Mouse (Mus musculus) lung, adult 2 months (tissue): ENCODE measurements around the gene Myt1l.

Experiments
- CTCF ChIP-seq: fragments of 200-500 bp; IDR thresholded peaks from 2 replicates; pipeline ENCODE4 v1.5.1; 2011; ENCODE audit warnings: mild to moderate bottlenecking, low read length, control low read depth; ENCODE audit not compliant: insufficient read depth
- POLR2A ChIP-seq: fragments of 200-500 bp; IDR thresholded peaks from 2 replicates; pipeline ENCODE4 v1.6.1; 2011; ENCODE audit warnings: low read depth, mild to moderate bottlenecking, control low read depth, low read length, borderline replicate concordance; ENCODE audit errors: extremely low read depth

DNA sequence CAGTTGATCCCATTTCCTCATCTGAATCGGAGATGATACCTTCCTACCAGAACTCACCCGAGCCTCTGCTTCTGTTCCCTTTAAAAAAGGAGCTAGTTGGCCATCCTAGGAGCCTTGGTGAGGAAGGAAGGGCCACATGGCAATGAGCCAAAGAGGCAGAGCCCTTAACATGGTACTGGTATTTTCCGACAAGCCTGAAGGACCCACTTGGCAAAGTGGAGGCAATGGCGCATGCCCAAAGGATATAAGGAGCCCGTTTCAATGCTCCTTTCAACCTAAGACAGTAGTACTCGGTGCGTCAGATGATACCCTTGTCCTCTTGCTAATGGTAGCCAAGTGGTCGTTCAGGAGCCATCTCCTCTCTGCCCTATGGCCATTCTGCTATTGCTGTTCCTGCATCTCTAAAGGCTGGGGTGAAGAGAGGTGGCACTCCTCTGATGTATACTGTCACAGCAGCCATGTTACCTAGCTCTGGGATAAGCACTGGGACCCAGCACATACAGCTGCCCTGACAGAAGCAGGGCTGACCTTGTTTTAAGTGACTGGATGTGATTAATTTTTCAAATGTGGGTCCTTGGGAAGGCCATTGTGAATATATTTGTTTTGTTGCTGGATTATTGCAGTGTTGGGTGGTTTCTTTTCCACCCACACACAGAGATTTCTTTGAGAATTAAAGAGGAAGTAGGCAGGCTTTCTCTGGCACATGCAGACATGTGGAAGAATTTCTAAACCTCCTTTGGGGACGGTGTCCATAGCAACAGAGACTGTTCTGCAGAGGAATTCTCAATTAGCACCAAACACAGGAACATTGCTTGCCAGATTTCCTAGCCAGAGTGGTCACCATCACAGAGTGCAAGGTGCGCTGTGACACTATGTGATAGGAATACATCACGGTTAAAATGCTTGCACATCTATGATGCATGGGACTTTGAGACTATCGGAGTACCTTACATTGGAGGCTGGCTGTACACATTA is 169.6 kb downstream of the Myt1l start:
- no peak for TF ChIP-seq CTCF
- no peak for TF ChIP-seq POLR2A
